Mouse (Mus musculus) right cerebral cortex, postnatal 14 days (tissue): ENCODE results near the gene Siglece.

Source experiments
- DNase-seq: peaks from one replicate; pipeline ENCODE4 v3.0.0; 2022

The Siglece gene

GRCm38 (mm10) chr7:43625794-43626422 is 34.1 kb downstream of the Siglece start:
- no peak for DNase-seq

- DNase-seq = no peak
Observed at GRCm38 (mm10) chr7:43625065-43625464, 34.9 kb downstream of the Siglece start.

GRCm38 (mm10) chr7:43623819-43624218 is 36.1 kb downstream of the Siglece start:
- no peak for DNase-seq

- DNase-seq = no peak
Observed at GRCm38 (mm10) chr7:43622927-43623326, 37.0 kb downstream of the Siglece start.

GRCm38 (mm10) chr7:43613816-43614551 is 46.0 kb downstream of the Siglece start:
- DNase-seq = no peak

- no peak for DNase-seq
Observed at GRCm38 (mm10) chr7:43608316-43608824, 51.6 kb downstream of the Siglece start.

- no peak for DNase-seq
Observed at GRCm38 (mm10) chr7:43607743-43608287, 52.1 kb downstream of the Siglece start.

- peak; percentile 77 for DNase-seq
Observed at GRCm38 (mm10) chr7:43606896-43607742, 52.8 kb downstream of the Siglece start, which contains the start of gene Zfp819. TSS of gene Zfp819 (plus strand) at chr7:43607169.

- DNase-seq = no peak
Observed at GRCm38 (mm10) chr7:43601884-43602283, 58.1 kb downstream of the Siglece start.
